ENCODE assay signal across 8 mouse cellular contexts in genomic region chr5:24424004-24424781, GRCm38 (mm10). TPM values are rescaled to one million over a fixed set of nuclear protein-coding genes. Genes with fewer than 3 reads are reported as not detected.
A peak's percentile ranks its signal among the peaks of the same experiment; 100 is the strongest.
DNase-seq lines count a peak whose midpoint lies in the region; ATAC-seq and TF ChIP-seq lines count a peak whose summit lies in the region.

No protein-coding gene starts in this region.

- peaks cover 3% of the 10 kb centered on the region; the same call in 1 of the 2 replicates for H3K79me2 ChIP-seq in heart, adult 2 months (replicated peaks; ENCODE audit: control insufficient read depth, insufficient read depth, low read length)

- H3K4me2 ChIP-seq in hindbrain, embryonic 11.5 days (replicated peaks; ENCODE audit: low read depth, low read length) = peak overlapping the region; percentile 89

- H3K36me3 ChIP-seq in heart, adult 2 months (ENCODE audit: control insufficient read depth, insufficient read depth, low read length) = no peaks in the 10 kb centered on the region
- H3K36me3 ChIP-seq in hindbrain, embryonic 11.5 days (ENCODE audit: control insufficient read depth, insufficient read depth, low read length) = 0 out of 2 replicates have a peak, but pooled peaks cover 2% of the 10 kb centered on the region

- no peak for TF ChIP-seq EP300 in heart, adult 2 months (IDR thresholded peaks at IDR 0.05; ENCODE audit: insufficient read depth, low read depth, low read length)

- no peak for DNase-seq in heart, adult 2 months
- DNase-seq in heart, adult 18-20 months = no peak
- peak; percentile 27 for DNase-seq in thymus, postnatal 0 days (ENCODE audit: low spot score)
- DNase-seq in thymus, postnatal 10 days (ENCODE audit: low spot score in 2 of 2) = no peak
- peak; percentile 39 for DNase-seq in hindbrain, embryonic 11.5 days (ENCODE audit: low spot score)
- DNase-seq in lung, postnatal 14 days = peak; percentile 42
- no peak for DNase-seq in right cerebral cortex, postnatal 4 days

- TF ChIP-seq CTCF in heart, adult 2 months (IDR thresholded peaks at IDR 0.05) = no peak

- TF ChIP-seq POLR2A in heart, adult 2 months (IDR thresholded peaks at IDR 0.05; ENCODE audit: insufficient read depth, low read depth, low read length) = no peak; the same call in 1 of the 2 replicates

- peaks cover 8% of the 10 kb centered on the region for H3K4me1 ChIP-seq in heart, adult 2 months (ENCODE audit: control insufficient read depth, insufficient read depth, low read length)
- peaks cover 17% of the 10 kb centered on the region for H3K4me1 ChIP-seq in hindbrain, embryonic 11.5 days (replicated peaks; ENCODE audit: control insufficient read depth, insufficient read depth, low read length)

- peak overlapping the region; percentile 69 for H3K4me3 ChIP-seq in heart, adult 2 months
- H3K4me3 ChIP-seq in hindbrain, embryonic 11.5 days (ENCODE audit: low read depth, low read length) = peak overlapping the region; percentile 53

- no peaks in the 10 kb centered on the region for H3K9me3 ChIP-seq in hindbrain, embryonic 11.5 days (ENCODE audit: control insufficient read depth, low read length)

- peak; percentile 17 for ATAC-seq in hindbrain, embryonic 11.5 days (ENCODE audit: low FRiP score)
- ATAC-seq in inflammation-experienced regulatory T-cells, adult 6 months = no peak

- no peaks in the 10 kb centered on the region for H3K27me3 ChIP-seq in heart, adult 2 months (ENCODE audit: control insufficient read depth, insufficient read depth, low read length)
- H3K27me3 ChIP-seq in hindbrain, embryonic 11.5 days (ENCODE audit: control insufficient read depth, insufficient read depth, low read length) = 0 out of 2 replicates have a peak, but pooled peaks cover 4% of the 10 kb centered on the region

- intact Hi-C loops in heart, adult 2 months (cut with DNase I) = loop anchor here (2.0 to 5.0 kb wide), 2 partner anchors 27 to 153 kb away; partner anchors contain the start of gene Abcf2

- peak overlapping the region; percentile 85 for H3K9ac ChIP-seq in heart, adult 2 months (ENCODE audit: low read depth, low read length)
- H3K9ac ChIP-seq in hindbrain, embryonic 11.5 days (ENCODE audit: low read depth, low read length) = peak overlapping the region; percentile 69

- WGBS in heart, adult 2 months = 6% methylated on average over 21 of the region's 21 CpGs
- 15% methylated on average over 21 of the region's 21 CpGs for WGBS in hindbrain, embryonic 11.5 days

- H3K27ac ChIP-seq in heart, adult 2 months = peak overlapping the region; percentile 98
- H3K27ac ChIP-seq in hindbrain, embryonic 11.5 days (ENCODE audit: low read depth, low read length) = peak overlapping the region; percentile 88

RNA-seq across cellular contexts. Expression of gene Slc4a2, which starts 0.6 kb away (rescaled TPM):
- 10 to 100 TPM; 22.4 to 25.9 TPM for total RNA-seq in heart, adult 2 months (2021)
- polyA plus RNA-seq in heart, adult 2 months (2012; rRNA removed) = 37.9 and 41.2 TPM in 2 replicates
- total RNA-seq in heart, adult 18-20 months (2021) = 10 to 100 TPM; 25.5 to 30.3 TPM
- 23.2 and 26.6 TPM in 2 replicates for polyA plus RNA-seq in thymus, postnatal 0 days (2015; fragmentation: Nextera tagmentation; extraction: Ambion mirVana)
- polyA plus RNA-seq in hindbrain, embryonic 11.5 days (2014; fragmentation: Nextera tagmentation; extraction: Ambion mirVana) = 14.3 and 17.9 TPM in 2 replicates
- polyA plus RNA-seq in inflammation-experienced regulatory T-cells, adult 6 months (2017; shearing (Covaris generic)) = 10 to 100 TPM; 11.4 to 17.1 (median 12.4) TPM

RNA-seq across cellular contexts. Expression of gene Cdk5, which starts 0.9 kb away (rescaled TPM):
- 10 to 100 TPM; 19.9 to 21.7 TPM for total RNA-seq in heart, adult 2 months (2021)
- 42.7 and 51.8 TPM in 2 replicates for polyA plus RNA-seq in heart, adult 2 months (2012; rRNA removed)
- 10 to 100 TPM; 19.3 to 23.0 TPM for total RNA-seq in heart, adult 18-20 months (2021)
- 31.4 and 35.1 TPM in 2 replicates for polyA plus RNA-seq in thymus, postnatal 0 days (2015; fragmentation: Nextera tagmentation; extraction: Ambion mirVana)
- polyA plus RNA-seq in hindbrain, embryonic 11.5 days (2014; fragmentation: Nextera tagmentation; extraction: Ambion mirVana) = 56.3 and 62.4 TPM in 2 replicates
- 10 to 100 TPM; 47.6 to 66.2 (median 62.8) TPM for polyA plus RNA-seq in inflammation-experienced regulatory T-cells, adult 6 months (2017; shearing (Covaris generic))

RNA-seq across cellular contexts. Expression of gene Asic3, which starts 11.0 kb away (rescaled TPM):
- under 1 TPM in 1 of 2 experiments, not detected in 1; 0.14 TPM for total RNA-seq in heart, adult 2 months (2021)
- 0.32 and 0.59 TPM in 2 replicates for polyA plus RNA-seq in heart, adult 2 months (2012; rRNA removed)
- not detected for total RNA-seq in heart, adult 18-20 months (2021)
- 0.34 and 0.54 TPM in 2 replicates for polyA plus RNA-seq in thymus, postnatal 0 days (2015; fragmentation: Nextera tagmentation; extraction: Ambion mirVana)
- polyA plus RNA-seq in hindbrain, embryonic 11.5 days (2014; fragmentation: Nextera tagmentation; extraction: Ambion mirVana) = 0.52 and 0.88 TPM in 2 replicates
- not detected for polyA plus RNA-seq in inflammation-experienced regulatory T-cells, adult 6 months (2017; shearing (Covaris generic))

RNA-seq across cellular contexts. Expression of gene Fastk, which starts 20.9 kb away (rescaled TPM):
- total RNA-seq in heart, adult 2 months (2021) = 100 to 1,000 TPM; 287 to 328 TPM
- polyA plus RNA-seq in heart, adult 2 months (2012; rRNA removed) = 609 and 613 TPM in 2 replicates
- 100 to 1,000 TPM; 288 to 330 TPM for total RNA-seq in heart, adult 18-20 months (2021)
- 86.0 and 88.5 TPM in 2 replicates for polyA plus RNA-seq in thymus, postnatal 0 days (2015; fragmentation: Nextera tagmentation; extraction: Ambion mirVana)
- 86.7 and 88.5 TPM in 2 replicates for polyA plus RNA-seq in hindbrain, embryonic 11.5 days (2014; fragmentation: Nextera tagmentation; extraction: Ambion mirVana)
- polyA plus RNA-seq in inflammation-experienced regulatory T-cells, adult 6 months (2017; shearing (Covaris generic)) = 10 to 100 TPM; 32.1 to 63.3 (median 63.0) TPM

RNA-seq across cellular contexts. Expression of gene Tmub1, which starts 23.5 kb away (rescaled TPM):
- total RNA-seq in heart, adult 2 months (2021) = 10 to 100 TPM; 10.4 to 13.9 TPM
- 28.5 and 34.0 TPM in 2 replicates for polyA plus RNA-seq in heart, adult 2 months (2012; rRNA removed)
- total RNA-seq in heart, adult 18-20 months (2021) = 10 to 100 TPM; 10.7 to 10.8 TPM
- polyA plus RNA-seq in thymus, postnatal 0 days (2015; fragmentation: Nextera tagmentation; extraction: Ambion mirVana) = 33.7 and 35.4 TPM in 2 replicates
- 30.0 and 33.6 TPM in 2 replicates for polyA plus RNA-seq in hindbrain, embryonic 11.5 days (2014; fragmentation: Nextera tagmentation; extraction: Ambion mirVana)
- polyA plus RNA-seq in inflammation-experienced regulatory T-cells, adult 6 months (2017; shearing (Covaris generic)) = 10 to 100 TPM; 50.9 to 68.9 (median 59.0) TPM

Comparison
In these comparisons a context has a peak if more than half of its experiments do, and no peak if none do; other contexts are left out.
1. DNase-seq: peak in thymus, postnatal 0 days (single experiment), hindbrain, embryonic 11.5 days (single experiment) and lung, postnatal 14 days (single experiment); none in heart, adult 2 months (0 of 2), heart, adult 18-20 months (0 of 2), thymus, postnatal 10 days (0 of 2) and right cerebral cortex, postnatal 4 days (single experiment).